Mouse (Mus musculus): ENCODE data around the gene Rab19.
"Not testable (repeated sequence)": the region's sequence is repeated elsewhere in the genome, so short reads cannot be mapped to it uniquely, and the experiment has no call there.

Rab19 gene

GRCm38 (mm10) chr6:39433174-39433573, 52.2 kb downstream of the Rab19 start:
- no peak for DNase-seq (ENCODE audit: low spot score)

DNA sequence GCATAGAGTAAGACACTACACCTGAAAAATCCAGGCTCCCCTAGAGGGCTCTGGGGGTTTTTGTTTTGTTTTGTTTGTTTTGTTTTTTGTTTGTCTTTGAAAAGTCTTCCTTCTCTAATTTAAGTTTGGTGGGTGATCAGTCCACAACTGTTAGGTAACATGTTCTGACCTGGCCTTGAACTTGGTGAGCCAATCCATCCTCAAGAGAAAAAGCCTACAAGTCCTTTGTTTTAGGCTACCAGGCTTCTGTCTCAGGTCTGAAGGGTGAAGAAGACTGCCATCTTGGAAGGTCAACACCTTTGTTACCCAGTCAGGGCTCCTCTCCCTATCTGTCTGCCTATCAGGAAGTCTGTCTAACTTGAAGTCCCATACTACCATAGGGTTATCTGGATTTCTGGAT, 52.7 kb downstream of the Rab19 start:
- no peak for DNase-seq (ENCODE audit: low spot score)

DNA sequence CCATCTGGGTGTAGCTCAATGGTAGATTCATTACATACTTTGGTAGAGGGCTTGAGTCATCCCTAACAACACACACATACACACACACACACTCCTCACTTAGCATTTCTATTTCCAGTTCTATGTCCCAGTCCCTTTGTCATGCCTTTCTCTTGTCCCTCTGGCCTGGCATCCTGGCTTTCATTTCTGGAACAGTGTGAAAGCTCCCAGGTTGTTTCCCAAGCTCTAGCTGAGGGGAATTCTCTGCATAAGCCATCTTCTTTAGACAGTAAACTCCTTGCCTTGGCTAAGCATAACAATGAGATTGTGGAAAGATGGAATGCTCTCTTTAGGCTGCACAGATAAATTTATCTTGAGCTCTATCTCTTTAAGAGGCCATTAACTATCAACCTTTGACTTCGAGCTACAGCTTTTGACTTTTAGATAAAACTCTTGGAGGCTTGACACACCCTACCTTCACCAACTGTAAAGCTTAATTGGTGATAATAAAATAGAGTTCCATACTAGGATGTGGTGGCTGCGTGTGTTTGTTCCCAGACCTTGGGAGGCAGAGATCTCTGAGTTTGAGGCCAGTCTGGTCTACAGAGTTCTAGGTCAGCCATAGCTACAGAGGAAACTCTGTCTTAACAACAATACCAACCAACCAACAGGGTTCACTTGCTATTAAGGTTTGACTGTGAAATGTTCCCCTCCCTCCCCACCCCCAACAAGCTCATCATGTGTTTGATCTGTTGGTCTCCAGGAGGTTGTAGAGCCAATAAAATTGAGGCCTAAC, 53.3 kb downstream of the Rab19 start:
- DNase-seq (ENCODE audit: low spot score): no peak

DNA sequence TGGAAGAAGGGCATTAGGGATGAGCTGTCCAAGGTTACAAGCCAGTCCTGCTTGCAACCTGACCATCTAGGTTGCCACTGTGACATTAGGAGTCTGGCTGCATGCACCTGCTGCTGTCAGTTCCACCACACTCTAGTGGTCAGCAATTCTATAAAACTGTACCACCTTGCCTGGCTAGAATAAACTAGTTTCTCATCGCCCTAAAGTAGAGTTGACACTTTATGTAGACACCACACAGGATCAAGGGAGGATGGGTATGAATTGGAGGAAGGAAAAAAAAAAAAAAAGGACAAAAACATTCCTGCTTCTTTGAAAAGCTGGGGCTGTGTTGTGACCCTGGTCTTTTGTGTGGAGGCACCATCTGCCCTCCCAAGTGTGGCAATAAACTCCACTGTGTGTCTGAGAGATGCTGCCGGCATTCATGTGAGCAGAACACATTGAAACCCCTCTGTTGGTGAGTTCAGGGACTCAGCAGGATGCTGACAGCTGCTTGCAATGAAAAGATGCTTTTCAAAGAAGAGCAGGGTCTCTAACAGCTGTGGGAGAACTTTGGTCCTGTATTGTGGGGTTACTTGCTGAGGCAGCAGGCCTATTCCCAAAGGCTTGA, 54.0 kb downstream of the Rab19 start:
- peak; percentile 77 for DNase-seq (ENCODE audit: low spot score)

- no peak for DNase-seq (ENCODE audit: low spot score)
These were observed 54.9 kb downstream of the Rab19 start for GRCm38 (mm10) chr6:39435875-39436274.

- not testable (repeated sequence) for DNase-seq (ENCODE audit: low spot score)
These were observed 56.5 kb downstream of the Rab19 start for GRCm38 (mm10) chr6:39437519-39437918.

Measured in embryo, embryonic 10.5 days (tissue).